Mouse (Mus musculus) hindlimb bud, embryonic 11.5 days (tissue): ENCODE measurements at regions not wholly inside any gene's neighbourhood (a gene's known extent, or its start where the extent isn't known, plus 50 kb on each side); places are given as distances from the start of the nearest gene placed in this dataset.

Experiments used
- DNase-seq: peaks from one replicate; pipeline ENCODE4 v3.0.0-alpha.2; 2012; ENCODE audit warnings: low read depth, low spot score; ENCODE audit errors: extremely low spot score

DNA sequence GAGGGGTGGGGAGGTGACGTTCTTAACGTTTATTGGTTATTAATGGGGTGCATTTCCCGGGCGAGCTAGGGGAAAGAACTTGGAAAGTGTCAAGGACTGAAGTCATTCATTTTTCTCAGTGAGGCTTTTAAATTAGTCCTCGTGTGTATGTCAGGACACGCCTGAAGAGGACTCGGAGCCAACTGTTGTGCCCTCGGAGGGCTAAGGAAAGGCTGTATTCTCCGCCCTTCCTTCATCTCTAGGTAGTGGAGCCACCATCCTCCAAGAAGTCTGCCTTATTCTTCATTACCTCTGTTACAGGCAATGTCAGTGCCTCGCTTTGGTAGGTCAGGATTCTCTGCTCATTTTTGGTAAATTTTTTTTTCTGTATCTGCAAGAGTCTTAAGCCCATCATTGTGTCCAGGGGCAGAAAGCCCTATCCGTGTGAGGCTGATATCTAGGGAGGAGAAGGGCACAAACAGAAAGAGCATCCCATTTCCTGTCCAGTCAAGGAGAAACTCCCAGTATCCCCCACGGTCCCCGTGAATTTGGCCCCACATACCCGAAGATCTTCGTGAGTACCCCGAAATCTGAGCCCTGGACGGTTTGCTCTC, 84.2 kb upstream of the Calm2 start:
- no peak for DNase-seq

DNA sequence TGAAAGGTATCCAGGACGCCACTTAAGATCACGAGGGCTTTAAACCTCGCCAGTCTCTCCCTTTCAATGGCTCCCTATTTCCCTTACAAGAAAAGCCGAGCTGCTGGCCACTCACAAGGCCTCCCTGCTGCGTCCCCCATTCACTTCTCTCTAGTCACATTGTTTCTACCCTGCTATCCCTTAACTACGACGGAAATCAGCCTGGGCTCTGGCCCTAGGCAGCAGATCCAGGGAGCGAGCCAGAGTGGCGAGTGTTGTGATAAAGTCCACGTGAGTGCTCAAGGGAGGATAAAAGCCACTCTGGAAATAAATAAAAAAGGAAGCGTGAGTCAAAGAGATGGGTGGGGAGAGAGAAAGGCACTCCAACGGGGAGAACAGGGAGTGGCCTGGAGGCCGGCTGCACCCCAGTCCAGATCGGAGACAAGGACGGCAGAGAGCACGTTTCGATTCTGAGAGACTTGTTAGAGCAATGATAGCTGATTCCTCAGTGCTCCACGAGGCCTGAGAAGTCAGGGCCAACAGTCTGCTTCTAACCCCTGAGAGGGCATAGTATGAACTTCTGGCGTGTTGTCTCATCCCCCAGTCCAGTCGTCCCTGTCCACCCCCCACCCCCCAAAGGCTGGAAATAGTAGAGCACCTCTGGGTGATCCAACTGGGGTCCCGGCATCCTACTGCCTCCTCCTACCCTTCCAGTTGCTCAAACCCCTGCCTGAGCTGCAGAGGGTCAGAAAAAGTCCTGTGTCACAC, 84.8 kb upstream of the Calm2 start:
- no peak for DNase-seq

DNA sequence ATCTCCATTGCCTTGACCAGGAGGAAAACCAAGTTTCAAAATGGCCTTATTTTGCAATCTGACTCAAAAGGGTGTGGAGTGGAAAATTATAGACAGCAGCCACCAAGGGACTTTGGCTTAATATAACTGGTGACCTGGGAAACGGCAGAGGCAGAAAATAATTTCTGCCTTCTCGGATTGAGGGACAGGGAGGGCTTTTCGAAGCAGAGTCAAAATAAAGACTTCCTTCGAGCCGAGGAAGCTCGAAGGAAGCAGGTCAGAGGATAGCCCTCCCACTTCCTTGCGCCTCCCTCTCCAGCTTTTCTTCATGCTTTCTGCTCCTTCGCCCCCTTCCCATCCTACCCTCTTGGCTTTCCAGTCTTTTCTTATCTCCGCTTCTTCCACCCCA, 85.4 kb upstream of the Calm2 start:
- no peak for DNase-seq

DNA sequence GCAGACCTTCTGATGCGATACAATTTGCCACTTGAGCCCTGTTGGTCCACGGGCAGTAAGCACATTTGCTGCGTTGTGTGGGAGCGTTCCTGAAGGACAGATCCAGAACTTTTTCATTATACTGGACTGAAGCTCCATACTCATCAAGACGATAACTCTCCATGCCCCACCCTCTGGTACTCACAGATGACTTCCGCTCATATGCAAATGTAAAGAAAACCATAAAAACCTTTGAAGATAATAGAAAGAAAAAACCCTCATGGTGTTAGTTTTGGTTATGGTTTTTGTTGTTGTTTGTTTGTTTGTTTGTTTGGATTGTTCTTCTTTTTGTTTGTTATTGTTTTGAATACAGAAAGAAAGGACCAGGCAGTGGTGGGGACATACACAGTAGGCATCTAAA, 86.0 kb upstream of the Calm2 start:
- DNase-seq = no peak

DNA sequence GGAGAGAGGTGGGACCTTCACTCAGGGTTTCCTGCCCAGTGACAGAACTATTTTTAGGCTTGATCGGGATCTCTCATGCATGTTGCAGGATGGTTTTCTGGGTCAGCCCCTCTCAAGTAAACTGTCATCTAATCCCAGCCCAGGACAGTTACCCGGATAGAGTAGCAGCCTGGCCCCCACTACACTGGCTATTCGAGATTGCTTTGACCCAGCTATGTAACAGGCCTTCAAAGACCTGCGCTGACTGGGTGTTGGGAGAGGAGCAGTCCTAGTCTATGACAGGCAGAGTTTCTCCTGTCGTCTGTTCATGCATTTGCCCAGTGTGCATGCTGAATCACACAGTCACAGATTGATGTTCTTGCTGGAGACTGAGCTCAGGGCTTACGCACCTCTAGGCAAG, 86.2 kb upstream of the Epcam start:
- DNase-seq = no peak

DNA sequence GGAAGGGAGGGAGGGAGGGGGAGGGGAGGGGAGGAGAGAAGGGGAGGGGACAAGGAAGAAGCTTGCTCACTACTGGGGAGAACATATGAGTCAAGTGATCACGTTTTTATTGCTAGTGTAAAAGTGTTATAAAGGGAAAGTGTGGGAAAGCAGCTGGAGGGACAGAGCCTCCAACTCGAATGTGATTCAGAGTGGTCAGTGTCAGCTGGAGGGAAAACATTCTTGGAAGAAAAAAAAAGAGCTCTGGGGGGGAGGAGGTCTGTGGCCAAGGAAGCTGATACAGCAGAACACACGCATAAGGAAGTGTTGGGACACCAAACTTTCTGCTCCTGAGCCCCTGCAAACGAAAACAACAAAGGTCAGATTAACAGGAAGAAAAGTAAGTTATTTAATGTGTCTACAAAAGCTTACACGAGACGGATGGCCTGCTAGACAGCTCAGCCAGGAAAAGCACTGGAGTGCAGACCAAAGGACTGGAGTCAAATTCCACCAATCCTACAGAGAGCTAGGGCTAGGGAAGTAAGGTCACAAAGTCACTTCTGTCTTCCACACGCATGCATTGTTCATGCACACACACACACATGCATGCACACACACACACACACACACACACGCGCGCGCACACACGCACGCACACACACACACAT, 85.1 kb upstream of the Epcam start:
- no peak for DNase-seq

DNA sequence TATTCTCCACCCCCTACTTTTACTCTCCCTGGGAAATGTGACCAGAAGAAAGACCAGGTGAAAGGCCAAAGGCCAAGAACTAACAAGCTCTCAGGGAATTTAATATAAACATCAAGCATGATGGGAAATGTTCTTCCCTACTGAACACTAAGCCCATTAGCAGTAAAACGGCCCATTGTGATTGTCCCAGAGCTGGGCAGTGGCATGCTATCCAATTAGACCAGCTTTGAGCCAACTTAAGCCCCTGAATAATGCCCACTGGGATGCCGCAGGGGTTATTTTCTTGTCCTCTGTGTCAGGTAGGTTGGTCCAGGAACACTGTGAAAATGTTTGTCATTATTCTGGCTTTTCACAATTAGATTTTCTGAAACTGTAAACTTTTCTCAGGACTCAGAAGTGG, 81.2 kb upstream of the Epcam start:
- no peak for DNase-seq

DNA sequence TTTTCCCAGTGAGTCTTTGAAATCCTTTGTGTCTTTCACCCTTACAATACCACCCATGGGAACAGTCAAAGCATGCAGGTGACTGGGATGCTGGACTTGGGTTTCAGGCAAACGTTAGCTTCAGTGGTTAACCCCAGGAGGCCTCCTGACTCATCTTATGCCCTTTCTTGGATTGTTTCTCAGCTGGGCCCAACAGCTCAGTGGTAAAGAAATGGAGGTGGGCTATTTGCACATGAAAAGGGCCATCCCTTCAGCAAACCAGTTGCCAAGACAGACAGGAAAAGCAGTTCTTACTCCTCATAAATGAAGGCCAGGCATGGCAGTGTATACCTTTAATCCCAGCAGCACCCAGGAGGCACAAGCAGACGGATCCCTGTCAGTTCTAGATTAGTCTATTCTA, 77.4 kb upstream of the Epcam start:
- DNase-seq = no peak

DNA sequence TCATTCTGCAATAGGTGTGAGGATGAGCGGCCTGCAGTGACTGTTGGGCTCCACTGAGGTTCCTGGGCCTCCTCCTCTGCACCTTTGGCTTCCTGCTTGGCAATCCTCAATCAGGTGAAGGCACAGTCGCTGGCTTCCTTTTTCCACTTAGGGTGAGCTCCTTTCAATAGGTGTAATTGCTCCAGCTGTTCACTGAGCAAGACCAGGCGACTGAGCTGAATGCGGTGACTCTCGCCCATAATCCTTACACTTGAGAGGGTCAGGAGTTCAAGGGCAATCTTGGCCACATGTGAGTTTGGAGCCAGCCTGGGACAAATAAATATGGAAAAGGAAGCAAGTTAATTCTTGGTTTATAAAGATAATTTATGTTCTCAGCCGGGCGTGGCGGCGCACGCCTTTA, 76.1 kb upstream of the Epcam start:
- DNase-seq = no peak

DNA sequence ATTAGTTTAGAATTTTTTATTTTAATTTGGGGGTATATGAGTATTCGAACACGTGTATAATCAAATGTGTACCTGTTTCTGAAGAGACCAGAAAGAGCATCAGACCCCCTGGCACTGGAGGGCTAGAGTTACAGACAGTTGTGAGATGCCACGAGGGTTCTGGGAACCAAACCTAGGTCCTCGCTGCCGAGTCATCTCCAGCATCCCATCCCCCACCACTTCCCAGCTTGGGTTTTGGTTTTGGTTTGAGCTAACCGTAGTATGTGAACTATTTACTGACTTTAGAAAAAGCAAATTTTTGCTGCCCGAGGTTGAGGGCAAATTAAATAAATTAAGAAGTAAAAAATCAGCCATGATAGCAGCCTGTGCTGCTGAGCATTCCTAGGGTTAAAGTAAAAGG, 74.9 kb upstream of the Epcam start:
- no peak for DNase-seq

DNA sequence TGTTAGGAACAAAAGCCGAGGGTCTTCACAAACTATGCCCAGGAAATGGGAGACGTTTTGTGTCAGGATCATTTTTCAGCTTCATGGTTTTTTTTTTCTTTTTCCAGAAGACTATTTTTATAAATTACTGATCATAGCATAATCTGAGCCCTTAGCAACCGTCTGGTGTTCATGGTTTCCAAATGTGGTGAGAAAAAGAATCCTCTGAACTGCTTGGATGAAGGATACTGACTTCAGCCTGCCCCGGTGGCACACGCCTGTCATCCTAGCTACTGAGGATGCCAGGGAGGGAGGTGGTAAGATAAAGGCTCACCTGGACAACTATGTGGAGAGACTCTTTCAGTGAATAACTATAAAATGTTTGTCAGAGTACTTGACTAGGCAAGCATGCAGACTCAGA, 72.4 kb upstream of the Epcam start:
- no peak for DNase-seq

DNA sequence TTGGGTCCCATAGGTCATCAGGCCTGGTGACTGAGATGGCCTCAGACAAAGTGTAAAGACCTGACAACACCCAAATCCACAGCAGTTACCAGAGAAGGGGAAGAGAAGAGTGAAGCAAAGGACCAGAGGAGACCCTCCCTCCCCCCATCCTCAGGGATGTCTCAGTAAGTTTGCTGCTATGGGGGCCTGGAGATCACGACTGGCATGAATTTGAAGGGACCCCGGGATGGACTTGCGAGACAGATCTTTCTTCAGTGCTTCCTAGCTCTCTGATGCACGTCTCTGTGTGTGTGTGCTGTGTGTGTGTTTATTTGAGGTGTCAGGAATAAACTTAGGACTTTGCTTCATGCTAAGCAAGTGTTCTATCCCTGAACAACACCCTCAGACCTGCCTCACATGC, 70.1 kb upstream of the Epcam start:
- DNase-seq = no peak

DNA sequence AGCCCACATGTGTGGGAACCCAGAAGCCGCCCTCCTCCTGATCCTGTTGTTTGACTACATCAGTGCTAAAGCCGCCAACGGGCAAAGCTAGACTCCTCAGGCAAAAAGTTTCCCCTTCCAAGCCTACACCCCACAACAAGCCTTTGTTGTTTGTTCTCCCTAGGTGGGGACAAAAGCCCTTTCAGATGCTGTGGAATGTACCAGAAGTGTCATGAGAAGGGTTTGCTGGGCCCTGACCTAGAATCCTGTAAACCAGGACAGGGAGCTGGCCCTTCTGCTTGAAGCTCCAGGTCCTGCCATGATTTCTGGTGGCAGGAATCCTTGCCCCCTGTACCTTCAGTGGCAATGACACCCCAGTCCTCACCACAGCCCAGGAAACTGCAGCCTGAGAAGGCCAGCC, 69.5 kb upstream of the Epcam start:
- DNase-seq = no peak

DNA sequence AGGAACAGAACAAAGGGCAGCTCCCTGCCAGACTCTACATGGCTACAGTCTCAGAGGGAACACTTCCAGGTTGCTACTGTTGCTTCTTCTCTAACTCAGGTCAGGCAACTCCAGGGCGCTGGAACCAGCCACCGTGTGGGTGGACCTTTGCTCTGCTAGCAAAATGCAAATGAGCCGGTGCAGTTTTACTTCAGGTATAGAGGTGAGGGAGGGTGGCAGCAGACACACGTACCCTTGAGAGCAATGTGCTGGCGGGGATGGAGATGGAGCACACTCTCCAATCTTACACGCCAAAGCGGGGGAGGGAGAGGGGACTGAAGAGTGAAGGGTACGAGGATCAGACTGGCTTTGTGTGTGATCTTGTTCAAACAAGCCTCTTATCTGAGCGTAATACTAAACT, 68.8 kb upstream of the Epcam start:
- DNase-seq = no peak

DNA sequence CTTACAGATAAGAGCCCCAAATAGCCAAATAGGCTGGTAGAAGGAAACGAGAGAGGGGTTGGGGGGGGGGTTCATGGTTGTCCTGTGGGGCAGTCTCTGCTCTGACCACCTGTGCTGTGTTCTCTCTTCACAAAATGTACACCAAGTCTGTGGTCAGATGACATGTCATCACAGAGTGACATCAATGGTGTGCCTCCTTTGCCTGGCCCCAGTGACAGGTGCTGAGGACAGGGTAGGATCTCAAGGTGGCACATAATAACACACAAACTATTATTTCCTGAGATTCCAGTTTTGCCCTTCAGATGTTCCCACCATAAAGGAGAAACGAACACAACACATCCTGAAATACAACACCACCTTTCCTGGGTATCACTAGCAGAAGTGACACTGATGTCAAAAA, 68.3 kb upstream of the Epcam start:
- no peak for DNase-seq

DNA sequence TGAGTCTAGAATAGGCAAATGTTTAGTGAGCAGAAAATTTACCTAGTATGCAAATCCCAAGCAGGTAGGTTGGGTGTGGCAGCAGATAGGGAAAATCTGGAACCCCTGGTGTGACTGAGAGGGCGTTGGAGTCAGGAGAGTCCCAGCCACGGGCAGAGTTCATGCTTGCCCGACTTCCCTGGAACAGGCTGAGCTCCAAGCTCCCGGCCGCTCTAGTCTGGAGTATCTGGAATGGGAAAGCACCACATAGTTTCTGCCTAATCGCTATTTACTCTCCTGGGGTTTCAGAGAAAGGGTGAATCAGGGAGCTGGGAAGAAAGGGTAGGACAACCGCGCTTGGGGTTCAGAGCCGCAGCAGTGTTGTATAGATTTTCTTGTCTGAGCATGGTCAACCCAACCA, 65.8 kb upstream of the Epcam start:
- no peak for DNase-seq

DNA sequence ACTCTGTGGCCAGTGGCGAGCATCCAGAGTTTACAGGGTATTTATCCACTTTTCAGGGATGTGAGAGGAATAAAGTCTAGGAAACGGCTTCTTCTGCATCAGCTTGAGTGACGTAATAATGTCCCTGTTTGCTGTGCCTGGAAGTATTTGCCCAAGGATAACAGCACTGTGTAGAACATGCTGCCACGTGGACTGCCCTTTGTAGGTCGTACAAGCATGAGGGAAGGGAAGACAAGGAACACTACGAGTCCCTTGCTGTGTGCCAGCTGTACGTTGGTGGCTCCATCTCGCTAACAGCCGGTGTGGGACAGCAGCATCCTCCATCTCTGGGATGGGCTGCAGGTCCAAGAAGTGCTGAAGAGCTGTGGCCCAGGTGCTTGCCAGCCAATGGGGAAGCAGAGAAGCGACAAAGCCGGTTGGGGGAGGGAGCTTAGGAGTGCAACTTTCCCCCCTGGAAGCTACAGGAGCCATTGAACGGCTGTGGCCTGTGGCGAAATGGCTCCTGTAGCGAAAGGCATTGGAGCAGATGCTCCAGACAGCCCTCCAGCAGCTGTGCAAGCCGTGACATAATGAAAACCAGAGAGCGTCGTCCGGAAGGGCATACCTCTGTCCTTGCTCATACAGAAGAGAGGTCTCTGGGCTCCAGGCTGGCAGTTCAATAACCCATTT, 65.0 kb upstream of the Epcam start:
- no peak for DNase-seq

DNA sequence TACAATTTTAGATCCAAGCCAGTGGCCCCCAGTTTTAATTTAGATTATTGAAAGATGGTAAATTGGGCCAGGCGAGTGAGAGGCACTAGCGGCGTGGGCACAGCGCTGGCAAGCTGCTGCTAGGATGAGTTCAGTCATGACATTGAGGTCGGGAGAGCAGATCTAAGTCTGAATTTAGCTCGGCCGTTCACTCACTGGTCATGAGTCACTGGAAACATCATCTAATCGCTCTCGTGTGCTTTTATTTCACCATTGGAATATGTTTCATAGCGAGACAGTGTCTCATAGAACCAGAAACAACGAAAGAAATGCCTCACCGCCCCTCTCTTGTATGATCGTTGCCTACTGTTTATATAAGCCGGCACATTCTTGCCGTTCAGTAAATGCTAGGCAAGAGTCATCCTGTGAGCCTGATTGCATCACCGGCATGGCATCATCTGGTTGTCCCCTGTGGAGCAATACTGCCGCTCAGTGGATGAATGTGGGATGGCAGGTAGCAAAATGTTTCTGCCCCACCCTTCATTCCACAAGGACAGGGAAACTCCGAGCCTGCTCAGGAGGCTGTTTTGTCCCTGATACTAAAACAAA, 64.3 kb upstream of the Epcam start:
- DNase-seq = peak; percentile 88

DNA sequence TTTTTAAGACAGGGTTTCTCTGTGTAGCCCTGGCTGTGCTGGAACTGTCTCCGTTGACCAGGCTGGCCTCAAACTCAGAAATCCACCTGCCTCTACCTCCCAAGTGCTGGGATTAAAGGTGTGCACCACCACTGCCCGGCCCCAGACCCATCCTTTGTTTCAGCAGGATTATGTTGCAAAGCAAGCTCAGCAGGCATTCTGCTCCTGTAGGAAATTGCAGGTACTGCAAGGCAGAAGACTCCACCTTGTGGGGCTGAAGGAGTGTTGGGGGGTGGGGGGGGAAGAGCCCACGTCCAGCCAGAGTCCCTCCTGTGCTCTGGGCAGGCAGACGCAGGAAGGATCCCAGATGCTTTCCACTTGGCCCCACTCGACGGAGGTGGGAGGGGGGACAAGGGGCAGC, 52.2 kb upstream of the Epcam start:
- no peak for DNase-seq

DNA sequence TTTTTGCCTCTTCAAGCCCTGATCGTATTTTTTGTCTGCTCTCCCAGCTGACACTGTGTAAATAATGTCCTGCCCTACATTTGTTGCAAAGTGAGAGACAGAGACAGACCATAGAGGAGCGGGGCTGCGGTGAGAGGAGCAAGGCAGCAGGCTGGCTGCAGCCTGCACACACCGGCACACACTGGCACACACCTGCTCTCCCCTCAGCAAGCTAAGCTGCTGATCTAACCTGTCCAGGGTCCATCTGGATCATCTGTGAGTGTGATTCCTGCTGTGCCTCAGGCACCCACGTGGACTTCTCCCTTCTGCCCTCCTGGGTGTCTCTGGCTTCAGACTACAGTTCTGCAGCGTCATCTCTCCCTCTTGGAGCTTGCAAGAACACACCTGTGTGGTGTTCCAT, 50.4 kb upstream of the Epcam start:
- no peak for DNase-seq
